Mouse (Mus musculus) limb, embryonic 14.5 days (tissue): Measurements from ENCODE around the gene Ceacam18. TPM values are rescaled to one million over a fixed set of nuclear protein-coding genes. Genes with fewer than 3 reads are reported as not detected.
"Not testable (repeated sequence)": the region's sequence is repeated elsewhere in the genome, so short reads cannot be mapped to it uniquely, and the experiment has no call there.

Source experiments
- ATAC-seq: fragments of 200-750 bp; cut with Nextera tagmentation; 2 replicates; pipeline ENCODE4 v1.8.0; 2017; ENCODE audit warnings: low read depth, moderate number of reproducible peaks, moderate TSS enrichment; ENCODE audit not compliant: low FRiP score
- DNase-seq: peaks from one replicate; pipeline ENCODE4 v3.0.0-alpha.2; 2015; ENCODE audit warnings: low spot score
- H3K27ac ChIP-seq: fragments of 300-500 bp; sonication (generic); replicated peaks from 2 replicates; pipeline ENCODE4 v1.5.1; 2014; ENCODE audit warnings: low read depth, mild to moderate bottlenecking, low read length, moderate library complexity, mixed read lengths
- H3K27me3 ChIP-seq: fragments of 300-500 bp; sonication (generic); 2 replicates; pipeline ENCODE4 v1.6.1; 2014; ENCODE audit warnings: low read length, mixed read lengths; ENCODE audit not compliant: control insufficient read depth, insufficient read depth
- H3K36me3 ChIP-seq: fragments of 300-500 bp; sonication (generic); 2 replicates; pipeline ENCODE4 v1.6.1; 2014; ENCODE audit warnings: mild to moderate bottlenecking, low read length, moderate library complexity, mixed read lengths; ENCODE audit not compliant: control insufficient read depth, insufficient read depth
- H3K4me1 ChIP-seq: fragments of 300-500 bp; sonication (generic); 2 replicates; pipeline ENCODE4 v1.6.1; 2014; ENCODE audit warnings: antibody characterized with exemption, low read length, mixed read lengths; ENCODE audit not compliant: control insufficient read depth, insufficient read depth
- H3K4me2 ChIP-seq: fragments of 300-500 bp; sonication (generic); replicated peaks from 2 replicates; pipeline ENCODE4 v1.6.1; 2014; ENCODE audit warnings: low read depth, mild to moderate bottlenecking, low read length, moderate library complexity; ENCODE audit not compliant: severe bottlenecking
- H3K4me3 ChIP-seq: fragments of 300-500 bp; sonication (generic); replicated peaks from 2 replicates; pipeline ENCODE4 v1.5.1; 2014; ENCODE audit warnings: low read length
- H3K9ac ChIP-seq: fragments of 300-500 bp; sonication (generic); 2 replicates; pipeline ENCODE4 v1.6.1; 2014; ENCODE audit warnings: mild to moderate bottlenecking, low read depth, low read length, moderate library complexity; ENCODE audit not compliant: severe bottlenecking
- H3K9me3 ChIP-seq: fragments of 300-500 bp; sonication (generic); 2 replicates; pipeline ENCODE4 v1.6.1; 2016; ENCODE audit warnings: low read length; ENCODE audit not compliant: control insufficient read depth
- POLR2A ChIP-seq: fragments of 200-500 bp; IDR thresholded peaks from 2 replicates; pipeline ENCODE4 v1.8.0; 2012; ENCODE audit warnings: inconsistent platforms, mild to moderate bottlenecking, moderate library complexity, borderline replicate concordance; ENCODE audit not compliant: insufficient read depth, insufficient read length; ENCODE audit errors: extremely low read depth
- WGBS: fragments of 180-500 bp; shearing (Covaris S2); extraction: QIAGEN DNeasy Blood & Tissue Kit; methylation state at CpG from one replicate; pipeline ENCODE4 v1.1.7; 2014; 5-methylcytosine and 5-hydroxymethylcytosine counted together
- polyA plus RNA-seq, 2 experiments: library from polyadenylated mRNA; depleted of rRNA in 1 of 2; stranded (reverse) in 1 of 2; unstranded in 1 of 2; fragments of >200 nt; fragmentation: Nextera tagmentation in 1 of 2; extraction: Ambion mirVana in 1 of 2; gene quantifications; 2 replicates each; pipeline versions ENCODE4 v1.2.1 to v1.2.3; 2012 to 2014

The Ceacam18 gene
- polyA plus RNA-seq, 2 experiments: not detected

- Histone ChIP-seq H3K4me3 (peak overlapping the region; percentile 71), H3K4me1 (peaks cover 7% of the 10 kb centered on the region), H3K9ac (peak overlapping the region; percentile 77), H3K36me3 (peaks cover 32% of the 10 kb centered on the region), H3K9me3 (no peaks in the 10 kb centered on the region), H3K27ac (peak overlapping the region; percentile 20; the same call in 1 of the 2 replicates), H3K4me2 (peak overlapping the region; percentile 69), H3K27me3 (no peaks in the 10 kb centered on the region)
- 10% methylated on average over 10 of the region's 10 CpGs for WGBS
- ATAC-seq (no peak), DNase-seq (peak; percentile 16)
- TF ChIP-seq POLR2A: no peak
Measured at GRCm38 (mm10) chr7:43672581-43673260, 38.2 kb downstream of the Ceacam18 start.

GRCm38 (mm10) chr7:43675091-43675490, 40.6 kb downstream of the Ceacam18 start:
- Histone ChIP-seq H3K9me3 (no peaks in the 10 kb centered on the region), H3K36me3 (peaks cover 39% of the 10 kb centered on the region), H3K9ac (no peak overlapping the region), H3K4me2 (no peak overlapping the region), H3K27ac (no peak overlapping the region), H3K27me3 (no peaks in the 10 kb centered on the region), H3K4me1 (peaks cover 7% of the 10 kb centered on the region), H3K4me3 (no peak overlapping the region)
- DNase-seq (no peak), ATAC-seq (no peak)
- no peak for TF ChIP-seq POLR2A
- 94% methylated on average over 32 of the region's 32 CpGs for WGBS

GRCm38 (mm10) chr7:43678517-43678916, 44.0 kb downstream of the Ceacam18 start:
- no peaks in the 10 kb centered on the region for H3K27me3 ChIP-seq
- H3K4me2 ChIP-seq: no peak overlapping the region
- no peaks in the 10 kb centered on the region for H3K4me1 ChIP-seq
- H3K9ac ChIP-seq: no peak overlapping the region
- DNase-seq: peak; percentile 6
- no peak for ATAC-seq
- TF ChIP-seq POLR2A: no peak
- H3K27ac ChIP-seq: no peak overlapping the region
- H3K36me3 ChIP-seq: peaks cover 39% of the 10 kb centered on the region
- H3K9me3 ChIP-seq: no peaks in the 10 kb centered on the region
- H3K4me3 ChIP-seq: no peak overlapping the region

GRCm38 (mm10) chr7:43680960-43681359, 46.5 kb downstream of the Ceacam18 start:
- H3K27me3 ChIP-seq: no peaks in the 10 kb centered on the region
- no peak overlapping the region for H3K27ac ChIP-seq
- 21% methylated on average over 5 of the region's 5 CpGs for WGBS
- no peaks in the 10 kb centered on the region for H3K9me3 ChIP-seq
- DNase-seq (peak; percentile 12), ATAC-seq (no peak)
- no peaks in the 10 kb centered on the region for H3K4me1 ChIP-seq
- peaks cover 24% of the 10 kb centered on the region for H3K36me3 ChIP-seq
- no peak overlapping the region for H3K9ac ChIP-seq
- H3K4me3 ChIP-seq: no peak overlapping the region
- no peak overlapping the region for H3K4me2 ChIP-seq
- no peak for TF ChIP-seq POLR2A

GRCm38 (mm10) chr7:43682511-43682910, 48.0 kb downstream of the Ceacam18 start:
- DNase-seq, H3K4me1 ChIP-seq, H3K9me3 ChIP-seq, H3K4me2 ChIP-seq, H3K27ac ChIP-seq, H3K27me3 ChIP-seq, ATAC-seq, H3K9ac ChIP-seq, H3K4me3 ChIP-seq, H3K36me3 ChIP-seq: not testable (repeated sequence)
- 15% methylated on average over 1 of the region's 1 CpGs for WGBS
